Mouse (Mus musculus) urinary bladder, postnatal 25 days (tissue): ENCODE data around the gene Tbr1.

Source experiments
- DNase-seq: peaks from one replicate; pipeline ENCODE4 v3.0.0; 2022; ENCODE audit warnings: low spot score

The Tbr1 gene

DNA sequence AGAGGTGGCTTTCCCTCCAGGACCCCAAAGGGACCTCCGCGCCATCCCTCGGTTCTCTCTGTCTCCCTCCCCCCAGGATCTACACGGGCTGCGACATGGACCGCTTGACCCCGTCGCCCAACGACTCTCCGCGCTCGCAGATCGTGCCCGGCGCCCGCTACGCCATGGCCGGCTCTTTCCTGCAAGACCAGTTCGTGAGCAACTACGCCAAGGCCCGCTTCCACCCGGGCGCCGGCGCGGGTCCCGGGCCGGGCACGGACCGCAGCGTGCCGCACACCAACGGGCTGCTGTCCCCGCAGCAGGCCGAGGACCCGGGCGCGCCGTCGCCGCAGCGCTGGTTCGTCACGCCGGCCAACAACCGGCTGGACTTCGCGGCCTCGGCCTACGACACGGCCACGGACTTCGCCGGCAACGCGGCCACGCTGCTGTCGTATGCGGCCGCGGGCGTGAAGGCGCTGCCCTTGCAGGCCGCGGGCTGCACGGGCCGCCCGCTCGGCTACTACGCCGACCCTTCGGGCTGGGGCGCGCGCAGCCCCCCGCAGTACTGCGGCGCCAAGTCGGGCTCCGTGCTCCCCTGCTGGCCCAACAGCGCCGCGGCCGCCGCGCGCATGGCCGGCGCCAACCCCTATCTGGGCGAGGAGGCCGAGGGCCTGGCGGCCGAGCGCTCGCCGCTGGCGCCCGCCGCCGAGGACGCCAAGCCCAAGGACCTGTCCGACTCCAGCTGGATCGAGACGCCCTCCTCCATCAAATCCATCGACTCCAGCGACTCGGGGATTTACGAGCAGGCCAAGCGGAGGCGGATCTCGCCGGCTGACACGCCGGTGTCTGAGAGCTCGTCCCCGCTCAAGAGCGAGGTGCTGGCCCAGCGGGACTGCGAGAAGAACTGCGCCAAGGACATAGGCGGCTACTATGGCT is 9.0 kb downstream of the Tbr1 start:
- DNase-seq = peak; percentile 23

DNA sequence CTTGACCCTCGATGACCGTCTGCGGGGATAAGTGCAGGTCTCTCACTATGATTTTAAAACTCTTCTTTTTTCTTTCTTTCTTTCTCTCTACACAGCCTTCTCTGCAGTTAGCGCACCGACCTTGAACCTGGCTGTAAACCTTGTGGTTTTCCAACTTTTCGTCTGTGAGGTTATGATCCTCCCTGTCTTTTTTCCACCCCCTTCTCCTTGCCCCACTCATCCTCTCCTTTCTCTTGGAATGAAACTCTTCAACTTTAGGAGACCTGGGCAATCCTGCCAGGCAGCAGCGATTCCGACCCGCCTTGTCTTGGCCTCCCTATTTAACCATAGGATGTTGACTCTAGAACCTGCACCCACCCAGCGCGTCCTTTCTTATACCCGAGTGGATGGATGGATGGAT is 9.8 kb downstream of the Tbr1 start:
- DNase-seq = no peak

DNA sequence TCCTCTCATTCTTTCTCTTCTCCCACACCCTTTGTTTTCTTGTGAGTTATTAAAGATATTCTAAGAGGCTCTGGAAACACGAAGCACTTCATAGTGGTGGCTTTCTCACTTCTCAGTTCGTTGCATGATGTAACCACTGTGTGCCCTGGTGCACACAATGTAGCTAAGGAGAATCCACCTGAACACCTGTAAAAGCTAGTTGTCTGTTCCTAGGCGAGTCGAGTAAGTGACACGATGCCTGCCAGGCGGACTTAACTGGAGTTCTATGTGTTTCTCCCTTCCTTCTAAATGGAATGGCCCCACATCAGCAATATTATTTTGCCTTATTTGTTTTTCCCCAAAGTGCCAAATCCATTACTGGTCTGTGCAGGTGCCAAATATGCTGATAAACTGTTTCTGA is 10.4 kb downstream of the Tbr1 start:
- no peak for DNase-seq

DNA sequence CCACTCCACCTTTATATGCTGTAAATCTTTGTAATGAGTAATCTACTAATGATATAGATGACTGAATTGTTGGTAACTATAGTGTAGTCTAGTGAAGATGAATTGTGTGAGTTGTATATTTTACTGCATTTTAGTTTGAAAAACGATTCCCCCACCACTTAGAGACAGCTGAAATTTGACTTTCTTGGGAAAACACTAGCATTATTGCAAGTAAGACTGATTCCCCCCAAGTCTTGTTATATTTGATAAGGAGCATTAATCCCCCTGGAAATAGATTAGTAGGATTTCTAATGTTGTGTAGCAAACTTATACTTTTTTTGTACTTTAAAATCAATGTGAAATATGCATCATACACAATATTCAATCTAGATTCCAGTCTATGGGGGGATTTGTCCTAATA is 10.8 kb downstream of the Tbr1 start:
- no peak for DNase-seq

DNA sequence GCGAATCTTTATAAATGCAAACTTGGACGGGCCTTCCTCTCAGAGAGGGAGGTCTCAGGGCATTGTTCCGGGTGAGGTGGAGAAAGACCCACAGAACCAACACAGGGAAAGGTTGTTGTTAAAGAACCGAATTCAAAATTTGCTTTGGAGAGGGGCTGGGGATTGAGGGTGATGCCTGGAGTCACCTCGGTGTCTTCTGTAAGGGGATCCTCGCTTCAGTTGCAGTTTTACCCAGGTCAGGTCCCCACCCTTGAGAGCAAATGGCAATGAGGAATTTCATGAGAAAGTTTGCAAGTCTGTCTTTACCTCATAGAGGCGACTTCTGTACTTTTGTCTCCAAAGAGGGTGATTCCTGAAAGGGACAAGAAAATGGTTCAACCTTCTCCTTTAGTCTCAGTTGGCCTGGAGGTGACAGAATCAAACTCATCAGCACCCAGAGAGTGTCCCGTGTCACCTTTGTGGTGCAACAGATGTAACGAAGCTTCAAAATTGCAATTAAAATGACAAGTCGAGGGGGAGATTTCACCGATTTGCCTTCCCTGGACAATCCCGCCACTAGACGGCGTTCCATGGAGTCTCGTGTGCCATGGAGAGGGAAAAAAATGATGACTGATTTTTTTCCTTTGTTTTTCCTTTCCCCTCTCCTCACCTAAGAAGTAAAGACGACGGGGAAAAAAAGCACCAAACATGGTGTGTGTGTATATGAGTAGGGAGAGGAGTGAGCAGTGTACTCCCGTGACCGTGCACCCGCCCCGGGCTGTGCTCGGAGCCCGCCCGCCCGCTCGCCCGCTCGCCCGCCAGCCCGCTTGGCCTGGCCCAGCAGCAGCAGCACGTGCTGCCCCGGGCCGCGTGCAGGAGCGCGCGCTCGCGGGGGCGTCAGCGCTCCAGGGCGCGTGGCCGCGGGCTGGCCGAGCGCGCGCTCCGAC is 12.1 kb downstream of the Tbr1 start:
- DNase-seq = no peak

DNA sequence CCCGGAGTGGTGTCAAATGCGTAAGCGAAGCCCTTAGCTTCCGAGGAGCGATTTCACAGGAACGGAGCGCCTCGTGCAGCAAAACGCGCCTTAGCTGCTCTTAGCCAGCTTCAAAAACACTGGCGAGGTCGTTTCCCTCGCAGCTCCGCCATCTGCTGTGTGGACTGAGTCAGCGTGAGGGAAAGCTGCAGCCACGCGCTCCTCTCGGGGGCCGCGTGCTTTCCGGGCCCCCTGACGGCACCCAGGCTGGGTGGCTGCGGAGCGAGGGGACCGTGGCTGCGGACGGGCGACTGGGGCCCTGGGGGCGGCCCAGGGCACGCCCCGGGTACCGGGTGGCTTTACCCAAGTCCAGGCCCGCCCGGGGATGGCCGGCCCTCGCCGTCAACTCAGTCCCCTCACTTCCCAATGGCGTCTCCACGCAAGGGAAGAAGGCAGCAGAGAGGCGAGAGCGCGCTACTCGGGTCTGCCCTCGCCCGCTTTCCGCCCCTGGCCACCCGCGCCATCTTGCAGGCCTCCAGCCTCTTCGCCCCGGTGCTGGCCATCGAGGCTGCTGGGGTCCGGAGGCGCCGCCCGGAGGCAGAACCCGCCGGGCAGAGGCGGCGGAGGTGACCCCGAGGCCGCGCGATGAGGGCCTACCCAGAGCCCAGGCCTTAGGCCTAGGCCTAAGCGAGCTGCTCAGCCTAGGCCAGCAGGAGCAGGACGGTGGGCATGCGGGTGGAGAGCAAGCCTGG is 13.0 kb downstream of the Tbr1 start:
- no peak for DNase-seq

DNA sequence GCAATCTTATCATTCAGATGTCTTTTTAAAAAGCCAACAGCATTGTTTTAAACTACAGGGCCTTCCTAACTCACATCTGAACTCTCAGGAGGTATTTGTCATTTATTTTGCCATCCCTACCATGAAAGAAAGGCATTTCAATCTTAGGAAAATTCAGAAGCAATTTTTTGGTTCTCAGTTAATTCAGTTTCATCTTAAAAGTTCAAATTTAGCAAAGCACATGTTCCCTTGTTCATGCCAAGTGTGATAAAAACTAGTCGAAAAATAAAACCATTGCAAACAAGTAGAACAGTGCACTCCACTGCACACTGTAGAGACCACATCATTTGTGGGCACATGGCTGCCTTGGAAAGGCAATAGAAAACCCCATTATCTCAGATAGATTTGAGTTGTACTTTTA is 15.5 kb downstream of the Tbr1 start:
- no peak for DNase-seq

DNA sequence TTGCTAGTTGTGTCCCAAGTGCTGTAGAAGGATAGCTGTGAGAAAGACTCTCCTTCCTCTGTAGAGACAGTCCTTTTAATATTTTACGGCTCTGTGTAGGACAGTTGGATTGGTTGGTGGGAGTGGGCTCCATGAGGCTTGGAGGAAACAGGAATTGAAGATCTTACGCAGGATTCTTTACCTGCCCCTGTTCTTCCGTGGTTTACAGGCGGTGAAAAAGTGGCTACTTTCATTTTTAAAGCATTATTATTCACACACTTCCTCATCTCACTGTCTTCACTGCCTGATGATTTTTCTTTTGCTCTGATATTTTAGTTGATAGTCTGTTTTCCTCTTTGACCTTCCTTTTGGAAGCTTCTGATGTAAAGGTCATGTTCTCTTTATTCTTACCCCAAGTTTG is 17.5 kb downstream of the Tbr1 start:
- DNase-seq = no peak

DNA sequence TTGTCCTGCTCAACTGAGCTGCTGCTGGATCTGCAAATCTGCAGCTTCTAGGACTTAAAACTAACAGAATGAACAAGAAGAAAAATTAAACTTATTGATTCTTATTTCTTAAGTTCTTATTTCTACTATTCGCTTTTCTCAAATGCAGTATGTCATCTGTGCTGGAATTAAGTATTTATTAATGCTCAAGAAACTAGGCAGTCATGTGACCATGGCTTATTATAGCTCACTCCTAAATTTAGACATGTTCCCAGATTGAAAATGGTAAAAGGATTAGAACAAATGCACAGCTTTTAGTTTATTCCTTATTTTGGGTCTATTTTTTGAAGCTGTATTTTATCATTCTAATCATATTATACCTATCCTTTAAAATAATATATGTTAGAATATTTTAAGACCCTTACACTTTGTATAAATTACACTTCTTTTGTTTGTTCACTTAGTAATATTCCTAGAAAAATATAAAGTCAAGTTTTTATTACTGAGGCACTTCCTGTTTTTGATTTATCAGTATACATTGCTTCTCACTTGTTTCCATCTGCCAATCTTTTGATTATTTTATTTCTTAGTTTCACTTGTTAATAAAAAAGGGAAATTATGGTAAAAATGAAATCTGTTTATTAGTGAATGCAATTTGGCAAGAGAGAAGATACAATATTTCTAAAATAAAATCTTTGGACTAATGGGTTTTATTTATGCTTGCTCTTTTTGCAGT is 20.9 kb downstream of the Tbr1 start:
- no peak for DNase-seq

DNA sequence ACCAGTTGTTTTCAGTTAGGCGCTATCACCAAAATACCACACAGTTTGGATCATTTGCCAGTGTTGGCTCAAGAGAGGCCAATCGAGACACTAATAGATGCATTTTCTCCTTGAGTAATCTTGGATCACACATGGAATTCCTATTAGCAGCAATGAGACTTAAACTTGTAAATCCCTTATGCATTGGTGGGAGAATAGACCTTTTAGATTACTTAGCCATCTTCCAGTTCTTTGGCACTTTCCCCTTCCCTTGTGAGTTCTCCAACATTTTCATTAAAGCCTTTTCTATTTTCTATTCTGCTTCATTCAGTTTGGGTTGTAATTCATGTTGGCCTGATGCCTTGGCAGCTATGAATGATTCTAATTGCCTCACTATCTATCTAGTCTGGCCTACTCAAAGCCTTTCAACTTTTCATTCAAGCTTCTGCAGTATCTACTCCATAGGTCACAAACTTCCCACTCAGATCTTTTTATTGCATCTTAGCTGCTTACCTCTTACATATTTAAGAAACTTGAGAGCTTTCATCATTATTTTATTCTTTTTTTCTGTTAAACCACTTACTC is 34.6 kb downstream of the Tbr1 start:
- DNase-seq = no peak
